Mouse (Mus musculus) monocyte, adult 2 months (primary cell): ENCODE data around the gene Dcun1d4.

ENCODE experiments used
- DNase-seq, 2 experiments: peaks; one replicate each; pipeline ENCODE4 v3.0.0; 2022; ENCODE audit warnings: low spot score in 2 of 2, low read depth in 1 of 2

Dcun1d4 gene

DNA sequence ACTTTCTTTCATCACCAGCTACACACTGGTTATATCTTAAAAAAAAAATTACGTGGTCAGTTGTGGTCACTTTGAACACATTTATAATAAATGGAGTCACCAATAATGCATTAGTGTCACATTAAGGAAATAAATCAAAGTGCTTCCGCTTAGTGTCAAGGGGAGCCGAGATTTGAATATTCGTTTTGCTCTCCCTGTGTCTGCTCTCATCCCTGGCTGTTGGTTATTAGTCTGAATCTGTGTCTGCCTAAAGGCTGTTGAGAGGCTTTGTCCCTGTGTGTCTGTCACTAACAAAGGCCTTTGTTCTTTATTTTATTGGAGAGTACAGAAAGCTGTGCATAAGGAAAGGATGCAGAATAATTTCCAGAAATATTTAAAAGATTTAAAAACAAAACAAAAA lies 105.8 kb downstream of the Dcun1d4 start:
- DNase-seq, result no peak

- no peak for DNase-seq
Measured at GRCm38 (mm10) chr5:73587119-73587518, 106.3 kb downstream of the Dcun1d4 start.

DNA sequence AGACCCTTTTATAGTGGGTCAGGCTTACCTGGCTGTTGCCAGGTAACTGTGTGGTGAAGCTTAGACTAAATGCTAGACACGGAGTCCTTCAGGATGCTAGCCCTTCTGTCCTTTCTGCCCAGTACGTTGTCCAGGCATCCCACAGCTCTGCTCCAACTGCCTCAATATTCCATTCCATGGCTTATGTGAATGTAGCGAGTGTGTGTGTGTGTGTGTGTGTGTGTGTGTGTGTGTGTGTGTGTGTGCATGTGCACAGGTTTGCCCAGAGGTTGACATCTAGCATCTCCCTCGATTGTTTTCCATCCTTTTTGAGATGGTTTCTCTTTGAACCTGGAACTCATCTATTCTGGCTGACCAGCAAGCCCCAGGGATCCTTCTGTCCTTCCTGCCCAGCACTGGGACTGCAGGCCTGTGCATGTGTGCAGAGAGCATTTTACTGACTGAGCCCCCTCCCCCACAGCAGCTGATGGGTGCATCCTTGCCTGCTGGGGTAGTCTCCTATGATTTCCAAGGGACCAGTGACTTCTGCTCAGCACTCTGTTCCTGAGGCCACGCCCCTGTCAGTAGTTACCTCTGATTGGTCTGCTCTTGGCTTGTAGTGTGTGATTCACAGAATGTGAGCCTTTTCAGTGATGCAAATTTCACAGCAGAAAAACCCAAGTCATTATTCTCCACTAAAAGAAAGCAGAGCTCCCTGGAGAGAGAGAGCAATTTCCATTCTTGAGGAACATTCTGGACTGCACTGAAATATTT lies 118.3 kb downstream of the Dcun1d4 start:
- no peak for DNase-seq

DNA sequence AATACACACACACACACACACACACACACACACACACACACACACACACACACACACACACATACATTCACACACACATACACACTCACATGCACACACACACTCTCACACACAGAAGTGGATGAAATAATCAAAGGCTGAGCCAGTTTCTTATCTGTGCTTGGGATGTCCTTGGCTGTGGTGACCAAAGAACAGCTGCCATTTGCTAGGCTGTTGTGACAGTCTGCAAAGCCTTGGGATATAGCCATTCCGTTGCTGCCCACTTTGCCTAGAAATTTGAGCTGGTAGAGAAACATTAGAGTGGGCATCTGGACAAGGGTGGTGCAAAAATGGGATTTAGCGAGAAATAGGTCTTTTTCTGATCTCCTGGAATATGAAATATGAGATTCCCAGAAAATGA lies 119.2 kb downstream of the Dcun1d4 start:
- no peak for DNase-seq

DNA sequence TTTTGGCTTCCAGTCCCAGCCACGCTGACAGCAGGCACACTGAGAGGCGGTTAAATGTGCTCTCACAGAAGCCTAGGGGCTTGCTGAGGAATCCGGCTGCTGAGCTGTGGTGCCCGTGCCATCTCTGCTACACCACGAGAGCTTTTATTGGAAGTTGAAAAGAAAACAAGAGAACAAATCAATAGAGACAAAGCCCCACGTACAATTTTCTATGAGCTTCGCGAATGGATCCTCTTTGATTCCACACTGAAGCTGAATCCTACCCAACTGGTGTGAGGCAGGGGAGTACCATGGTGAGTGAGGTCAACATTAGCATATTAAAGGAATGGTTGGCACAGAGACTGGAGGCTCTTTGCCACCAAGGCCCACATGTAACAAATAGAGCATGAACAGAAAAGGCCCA lies 120.6 kb downstream of the Dcun1d4 start:
- DNase-seq, result no peak

DNA sequence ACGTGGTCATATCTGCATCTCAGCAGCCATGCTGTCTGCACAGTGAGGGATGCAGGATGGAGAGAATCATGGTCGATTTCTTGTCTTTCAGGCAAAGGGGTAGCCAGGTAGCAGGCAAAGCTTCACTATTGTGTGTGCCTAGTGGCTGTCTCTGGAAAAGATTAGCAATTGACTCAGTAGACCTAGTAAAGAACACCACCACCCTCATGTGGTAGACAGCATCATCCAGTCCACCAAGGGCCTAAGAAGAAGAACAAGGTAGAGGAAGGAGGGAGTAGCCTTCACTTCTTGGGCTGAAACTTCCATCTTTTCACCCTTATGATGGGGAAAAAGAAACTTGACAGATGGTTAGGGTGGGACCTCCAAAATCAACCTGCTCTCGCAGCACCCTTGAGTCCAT lies 122.1 kb downstream of the Dcun1d4 start:
- no peak for DNase-seq

DNA sequence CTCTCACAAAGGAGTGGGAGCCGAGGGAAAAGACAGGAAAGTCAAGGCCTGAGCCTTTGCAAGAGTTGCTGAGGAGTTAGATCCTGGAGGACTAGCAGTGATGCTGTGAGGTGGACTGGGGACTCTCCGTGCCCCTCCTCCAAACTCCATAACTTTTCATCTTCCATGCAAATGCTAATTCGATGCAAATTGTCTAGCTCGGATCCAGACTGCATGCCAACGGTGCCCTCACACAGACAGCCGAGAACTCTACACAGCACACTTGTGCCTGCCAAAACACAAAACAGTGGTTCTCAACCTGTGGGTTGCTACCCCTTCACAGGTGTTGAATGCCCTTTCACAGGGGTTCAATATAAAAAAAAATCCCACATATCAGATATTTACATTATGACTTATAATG lies 123.7 kb downstream of the Dcun1d4 start:
- DNase-seq, result no peak

- no peak for DNase-seq
Measured at GRCm38 (mm10) chr5:73604964-73605363, 124.2 kb downstream of the Dcun1d4 start.
